Mouse (Mus musculus) heart, postnatal 0 days (tissue): ENCODE data around the gene Cx3cr1.

Experiments
- CTCF ChIP-seq: IDR thresholded peaks from 2 replicates; pipeline ENCODE4 v1.5.1; 2016; ENCODE audit warnings: antibody characterized with exemption, control low read depth, low read depth
- EP300 ChIP-seq: IDR thresholded peaks from 2 replicates; pipeline ENCODE4 v1.6.1; 2016; ENCODE audit warnings: antibody characterized with exemption, low read depth

DNA sequence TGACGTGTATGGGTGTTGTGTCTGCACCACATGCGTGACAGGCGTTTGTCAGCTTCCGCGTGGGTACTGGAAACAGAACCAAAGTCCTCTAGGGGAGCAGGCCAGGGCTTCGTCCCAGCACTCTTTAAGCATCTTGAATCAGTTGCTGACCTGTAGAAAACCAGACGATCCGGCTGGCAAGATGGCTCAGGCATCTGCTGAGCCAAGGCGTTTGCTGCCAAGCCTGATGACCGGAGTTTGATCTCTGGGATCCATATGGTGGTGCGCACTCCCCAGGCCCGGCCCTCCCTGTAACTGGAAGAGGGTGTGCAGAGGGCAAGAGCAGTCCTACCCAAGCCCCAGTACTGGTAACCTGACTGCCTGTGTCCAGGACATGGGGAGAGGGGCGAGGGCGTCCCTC lies 127.8 kb downstream of the Cx3cr1 start:
- no peak for TF ChIP-seq CTCF
- TF ChIP-seq EP300: no peak
